Mouse (Mus musculus): Measurements from ENCODE around the gene Il13ra1. TPM values are rescaled to one million over a fixed set of nuclear protein-coding genes. Genes with fewer than 3 reads are reported as not detected.
A peak's percentile ranks its signal among the peaks of the same experiment; 100 is the strongest.

Il13ra1 gene
- total and polyA plus RNA-seq, 3 experiments, result not detected

DNA sequence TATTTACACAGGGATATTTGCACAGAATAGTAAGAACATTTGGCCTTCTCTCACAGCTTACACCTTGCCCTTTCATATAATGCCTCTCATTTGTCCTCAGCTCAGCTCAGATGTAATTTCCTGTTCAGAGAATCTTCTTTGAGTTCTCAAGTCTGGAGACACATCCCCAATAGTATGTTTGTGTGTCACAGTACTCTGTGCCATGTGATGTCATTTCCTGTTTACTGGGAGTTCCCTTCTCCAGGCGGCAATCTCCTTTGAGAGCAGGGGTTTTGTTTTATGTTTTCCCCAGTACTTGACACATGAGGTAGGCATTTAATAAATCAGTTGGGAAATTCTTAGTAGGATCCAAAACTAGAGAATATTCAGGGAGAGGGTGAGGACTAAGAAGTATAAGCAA, 24.4 kb downstream of the Il13ra1 start:
- H3K4me1 ChIP-seq (ENCODE audit: control insufficient read depth in 1 of 2, insufficient read depth in 2 of 2, low read length in 2 of 2), result no peaks in the 10 kb centered on the region
- H3K4me3 ChIP-seq (ENCODE audit: control insufficient read depth in 1 of 2, insufficient read depth in 1 of 2, low read depth in 2 of 2, low read length in 2 of 2), result no peak overlapping the region
- H3K36me3 ChIP-seq (ENCODE audit: control insufficient read depth in 1 of 2, insufficient read depth in 2 of 2, low read length in 2 of 2), result no peaks in the 10 kb centered on the region
- H3K27me3 ChIP-seq (ENCODE audit: control insufficient read depth in 1 of 2, insufficient read depth in 2 of 2, low read length in 2 of 2), result no peaks in the 10 kb centered on the region
- DNase-seq (ENCODE audit: low read depth, low spot score), result no peak
- no peaks in the 10 kb centered on the region for H3K79me2 ChIP-seq (ENCODE audit: control insufficient read depth, insufficient read depth, low read length, poor library complexity)
- no peak overlapping the region for H3K27ac ChIP-seq (ENCODE audit: control insufficient read depth, low read depth, low read length)
- TF ChIP-seq ETS1 (IDR thresholded peaks at IDR 0.05; ENCODE audit: low read depth, low read length) (no peak), RCOR1 (IDR thresholded peaks at IDR 0.05; ENCODE audit: low read depth, low read length) (no peak), SIN3A (IDR thresholded peaks at IDR 0.05; ENCODE audit: low read length) (no peak), UBTF (IDR thresholded peaks at IDR 0.05; ENCODE audit: borderline replicate concordance, insufficient read depth, low read depth, low read length) (no peak), ZNF384 (IDR thresholded peaks at IDR 0.05; ENCODE audit: low read depth, low read length) (no peak), ELF1 (IDR thresholded peaks at IDR 0.05; ENCODE audit: low read depth, low read length) (no peak), GATA1 (IDR thresholded peaks at IDR 0.05; ENCODE audit: low read depth, low read length) (no peak), ZC3H11A (IDR thresholded peaks at IDR 0.05; ENCODE audit: low read depth, low read length) (no peak), BHLHE40 (IDR thresholded peaks at IDR 0.05; ENCODE audit: borderline replicate concordance, low read depth, low read length) (no peak), MAX (IDR thresholded peaks at IDR 0.05; ENCODE audit: low read length) (no peak), MAFK (IDR thresholded peaks at IDR 0.05; ENCODE audit: borderline replicate concordance, low read depth, low read length) (no peak), ZKSCAN1 (IDR thresholded peaks at IDR 0.05; ENCODE audit: low read depth, low read length) (no peak), NELFE (IDR thresholded peaks at IDR 0.05; ENCODE audit: low read depth, low read length) (no peak), MYC (IDR thresholded peaks at IDR 0.05; ENCODE audit: low read depth, low read length) (no peak), TBP (IDR thresholded peaks at IDR 0.05; ENCODE audit: low read depth, low read length) (no peak), TCF12 (IDR thresholded peaks at IDR 0.05; ENCODE audit: low read depth, low read length) (no peak), TAL1 (IDR thresholded peaks at IDR 0.05; ENCODE audit: low read length) (no peak)
- H3K9ac ChIP-seq (ENCODE audit: control insufficient read depth, low read depth, low read length, poor library complexity, severe bottlenecking), result no peak overlapping the region
- H3K9me3 ChIP-seq (replicated peaks; ENCODE audit: insufficient read depth, low read length), result no peaks in the 10 kb centered on the region

DNA sequence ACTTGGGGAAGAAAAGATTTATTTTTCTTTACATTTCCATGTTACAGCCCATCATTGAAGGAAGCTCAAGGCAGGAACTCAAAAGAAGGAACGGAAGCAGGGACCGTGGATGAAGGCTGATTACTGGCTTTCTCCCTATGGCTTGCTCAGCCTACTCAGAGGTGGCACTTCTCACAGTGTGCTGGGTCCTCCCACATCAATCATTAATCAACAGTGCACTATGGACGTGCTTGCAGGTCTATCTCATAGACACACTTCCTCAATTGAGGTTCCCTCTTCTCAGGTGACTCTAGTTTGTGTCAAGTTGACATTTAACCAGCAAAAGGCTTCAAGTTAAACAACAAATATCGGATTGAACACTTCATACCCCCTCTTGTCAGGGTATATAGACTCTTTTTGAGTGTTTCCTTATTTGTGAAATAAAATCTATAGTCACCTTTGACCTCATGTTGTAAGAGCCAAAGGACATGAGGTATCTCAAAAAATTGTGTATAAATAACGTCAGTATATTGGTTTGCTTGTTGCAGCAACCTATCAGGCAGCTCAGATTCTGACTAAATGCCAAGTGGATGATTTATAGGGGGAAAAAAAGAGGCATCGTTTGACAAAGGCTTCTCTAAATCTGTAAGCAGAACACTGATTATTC, 30.2 kb downstream of the Il13ra1 start:
- Histone ChIP-seq H3K27ac (ENCODE audit: control insufficient read depth, low read depth, low read length) (no peak overlapping the region), H3K79me2 (ENCODE audit: control insufficient read depth, insufficient read depth, low read length, poor library complexity) (no peaks in the 10 kb centered on the region), H3K27me3 (ENCODE audit: control insufficient read depth in 1 of 2, insufficient read depth in 2 of 2, low read length in 2 of 2) (no peaks in the 10 kb centered on the region), H3K36me3 (ENCODE audit: control insufficient read depth in 1 of 2, insufficient read depth in 2 of 2, low read length in 2 of 2) (no peaks in the 10 kb centered on the region), H3K9me3 (replicated peaks; ENCODE audit: insufficient read depth, low read length) (no peaks in the 10 kb centered on the region), H3K4me1 (ENCODE audit: control insufficient read depth in 1 of 2, insufficient read depth in 2 of 2, low read length in 2 of 2) (no peaks in the 10 kb centered on the region), H3K9ac (ENCODE audit: control insufficient read depth, low read depth, low read length, poor library complexity, severe bottlenecking) (no peak overlapping the region), H3K4me3 (ENCODE audit: control insufficient read depth in 1 of 2, insufficient read depth in 1 of 2, low read depth in 2 of 2, low read length in 2 of 2) (no peak overlapping the region)
- DNase-seq (ENCODE audit: low read depth, low spot score), result peak; percentile 4
- no peak for TF ChIP-seq MAZ (IDR thresholded peaks at IDR 0.05; ENCODE audit: low read depth, low read length)
- no peak for TF ChIP-seq BHLHE40 (IDR thresholded peaks at IDR 0.05; ENCODE audit: borderline replicate concordance, low read depth, low read length)
- TF ChIP-seq SMC3 (IDR thresholded peaks at IDR 0.05; ENCODE audit: low read depth, low read length), result no peak
- TF ChIP-seq GABPA (IDR thresholded peaks at IDR 0.05; ENCODE audit: low read depth, low read length), result no peak
- no peak for TF ChIP-seq ZNF384 (IDR thresholded peaks at IDR 0.05; ENCODE audit: low read depth, low read length)

Data from MEL (cell line).